Mouse (Mus musculus) lung, embryonic 16.5 days (tissue): ENCODE data around the gene Tomm40l. TPM values are rescaled to one million over a fixed set of nuclear protein-coding genes. Genes with fewer than 3 reads are reported as not detected.

Experiments used
- ATAC-seq: fragments of 200-750 bp; cut with Nextera tagmentation; 2 replicates; pipeline ENCODE4 v1.8.0; 2017; ENCODE audit warnings: low read depth, mild to moderate bottlenecking, moderate library complexity
- H3K27ac ChIP-seq: fragments of 300-500 bp; sonication (generic); 2 replicates; pipeline ENCODE4 v1.5.1; 2014; ENCODE audit warnings: mild to moderate bottlenecking, control low read depth, low read length
- H3K27me3 ChIP-seq: fragments of 300-500 bp; sonication (generic); 2 replicates; pipeline ENCODE4 v1.6.1; 2014; ENCODE audit warnings: low read depth, low read length, mixed read lengths; ENCODE audit not compliant: control insufficient read depth, insufficient read depth
- H3K36me3 ChIP-seq: fragments of 300-500 bp; sonication (generic); 2 replicates; pipeline ENCODE4 v1.6.1; 2014; ENCODE audit warnings: low read length; ENCODE audit not compliant: control insufficient read depth, insufficient read depth
- H3K4me1 ChIP-seq: fragments of 300-500 bp; sonication (generic); replicated peaks from 2 replicates; pipeline ENCODE4 v1.6.1; 2014; ENCODE audit warnings: low read length, mixed read lengths; ENCODE audit not compliant: control insufficient read depth, insufficient read depth
- H3K4me2 ChIP-seq: fragments of 300-500 bp; sonication (generic); 2 replicates; pipeline ENCODE4 v1.6.1; 2014; ENCODE audit warnings: low read depth, low read length, control low read depth
- H3K4me3 ChIP-seq: fragments of 300-500 bp; sonication (generic); 2 replicates; pipeline ENCODE4 v1.5.1; 2014; ENCODE audit warnings: mild to moderate bottlenecking, low read length, control low read depth
- H3K9ac ChIP-seq: fragments of 300-500 bp; sonication (generic); 2 replicates; pipeline ENCODE4 v1.6.1; 2014; ENCODE audit warnings: low read length, control low read depth
- H3K9me3 ChIP-seq: fragments of 300-500 bp; sonication (generic); 2 replicates; pipeline ENCODE4 v1.6.1; 2016; ENCODE audit warnings: low read length; ENCODE audit not compliant: control insufficient read depth
- WGBS: fragments of 180-500 bp; shearing (Covaris S2); extraction: QIAGEN DNeasy Blood & Tissue Kit; methylation state at CpG from one replicate; pipeline ENCODE4 v1.1.7; 2014; 5-methylcytosine and 5-hydroxymethylcytosine counted together
- polyA plus RNA-seq: library from polyadenylated mRNA; unstranded; fragments of >200 nt; fragmentation: Nextera tagmentation; extraction: Ambion mirVana; gene quantifications from 2 replicates; pipeline ENCODE4 v1.2.1, GENCODE M21; 2015

Gene Tomm40l
- polyA plus RNA-seq, 1 experiment from 2014 or later, result 32.0 TPM

DNA sequence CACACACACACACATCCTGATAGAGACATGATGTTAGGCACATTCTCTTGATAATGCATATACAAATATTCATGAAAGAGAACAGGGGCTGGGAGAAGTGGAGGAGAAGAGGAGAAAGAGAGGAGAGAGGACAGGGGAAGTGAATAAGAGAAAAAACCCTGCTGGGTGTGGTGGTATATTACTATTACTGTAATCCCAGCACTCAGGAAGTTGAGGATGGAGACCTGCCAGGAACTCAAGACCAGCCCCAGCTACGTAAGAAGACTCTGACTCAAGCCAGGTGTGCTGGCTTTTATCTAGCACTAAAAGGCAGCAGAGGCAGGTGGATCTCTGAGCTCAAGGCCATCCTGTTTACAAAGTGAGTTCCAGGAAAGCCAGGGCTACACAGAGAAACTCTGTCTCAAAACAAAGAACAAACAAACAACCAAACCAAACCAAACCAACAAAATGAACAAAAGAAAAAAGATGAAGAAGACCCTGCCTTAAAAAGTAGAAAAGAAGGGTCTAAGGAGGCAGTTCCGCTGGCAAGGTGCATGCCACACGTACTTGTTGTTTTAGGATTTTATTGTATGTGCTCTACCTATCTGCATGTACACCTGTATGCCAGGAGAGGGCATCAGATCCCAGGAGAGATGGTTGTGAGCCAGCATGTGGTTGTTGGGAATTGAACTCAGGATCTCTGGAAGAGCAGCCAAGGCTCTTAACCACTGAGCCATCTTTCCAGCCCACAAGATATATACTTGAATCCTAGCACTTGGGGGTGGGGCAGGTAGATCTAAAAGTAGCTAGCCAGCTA, 41.5 kb upstream of the Tomm40l start:
- Histone ChIP-seq H3K4me3 (no peak overlapping the region), H3K27me3 (no peaks in the 10 kb centered on the region), H3K27ac (peak overlapping the region; percentile 92), H3K9ac (no peak overlapping the region), H3K4me1 (peaks cover 31% of the 10 kb centered on the region), H3K36me3 (no peaks in the 10 kb centered on the region), H3K4me2 (no peak overlapping the region), H3K9me3 (no peaks in the 10 kb centered on the region)
- WGBS, result 65% methylated on average over 3 of the region's 3 CpGs
- peak; percentile 5 for ATAC-seq

DNA sequence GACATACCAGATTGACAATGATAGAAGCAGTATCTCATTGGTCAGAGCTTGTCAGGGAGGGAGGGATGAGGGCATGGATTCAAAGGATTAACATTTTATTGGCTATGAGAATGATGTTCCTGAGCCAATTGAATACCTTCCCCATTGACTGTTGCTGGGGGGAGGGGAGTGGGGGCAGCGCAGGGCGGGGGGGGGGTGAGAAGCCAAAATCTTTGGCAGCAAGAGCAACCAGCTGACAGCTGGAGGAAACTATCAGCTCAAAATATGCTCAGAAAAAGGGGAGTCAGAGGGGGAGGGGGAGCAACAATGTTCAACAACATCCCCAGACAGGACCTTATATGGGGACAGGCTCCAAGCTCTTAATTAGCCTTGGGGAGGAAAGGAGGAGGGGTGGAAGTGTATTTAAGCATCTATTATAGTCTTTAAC, 40.9 kb upstream of the Tomm40l start:
- WGBS, result 0% methylated on average over 1 of the region's 2 CpGs

DNA sequence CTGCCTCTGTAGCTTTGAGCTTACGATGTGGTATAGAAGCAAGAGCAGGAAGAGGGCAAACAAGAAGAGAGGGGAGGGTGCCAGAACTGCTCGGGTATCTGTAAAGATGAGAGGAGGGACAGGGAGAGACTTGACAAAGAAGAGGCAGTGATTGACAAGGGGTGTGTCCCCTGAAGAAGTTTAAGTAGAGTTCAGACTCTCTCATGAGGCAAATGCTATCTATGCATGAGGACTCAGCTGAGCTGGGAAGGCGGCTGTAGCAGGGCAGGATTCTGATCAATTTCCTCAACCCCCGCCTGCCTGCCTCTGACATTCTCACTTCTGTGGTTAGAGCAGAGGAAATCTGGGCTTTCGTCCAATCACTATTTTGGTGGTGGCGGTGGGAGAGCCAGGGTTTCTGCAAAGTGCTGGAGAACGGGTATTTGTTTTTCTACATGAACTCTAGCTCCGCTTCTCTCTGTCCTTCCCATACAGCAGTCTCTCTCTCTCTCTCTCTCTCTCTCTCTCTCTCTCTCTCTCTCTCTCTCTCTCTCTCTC, 40.3 kb upstream of the Tomm40l start:
- Histone ChIP-seq H3K27me3 (no peaks in the 10 kb centered on the region), H3K9me3 (no peaks in the 10 kb centered on the region), H3K36me3 (no peaks in the 10 kb centered on the region), H3K9ac (peak overlapping the region; percentile 38; the same call in 1 of the 2 replicates), H3K4me1 (peaks cover 31% of the 10 kb centered on the region), H3K27ac (peak overlapping the region; percentile 97), H3K4me3 (peak overlapping the region; percentile 24), H3K4me2 (peak overlapping the region; percentile 48)
- WGBS, result 1% methylated on average over 8 of the region's 8 CpGs
- peak; percentile 88 for ATAC-seq

More for the DNA sequence above, 40.9 kb upstream of the Tomm40l start:
- Histone ChIP-seq H3K27ac (peak overlapping the region; percentile 97), H3K4me2 (peak overlapping the region; percentile 48; the same call in 1 of the 2 replicates), H3K4me3 (no peak overlapping the region), H3K4me1 (peaks cover 31% of the 10 kb centered on the region), H3K36me3 (no peaks in the 10 kb centered on the region), H3K9ac (no peak overlapping the region), H3K27me3 (no peaks in the 10 kb centered on the region), H3K9me3 (no peaks in the 10 kb centered on the region)
- ATAC-seq, result peak; percentile 93

DNA sequence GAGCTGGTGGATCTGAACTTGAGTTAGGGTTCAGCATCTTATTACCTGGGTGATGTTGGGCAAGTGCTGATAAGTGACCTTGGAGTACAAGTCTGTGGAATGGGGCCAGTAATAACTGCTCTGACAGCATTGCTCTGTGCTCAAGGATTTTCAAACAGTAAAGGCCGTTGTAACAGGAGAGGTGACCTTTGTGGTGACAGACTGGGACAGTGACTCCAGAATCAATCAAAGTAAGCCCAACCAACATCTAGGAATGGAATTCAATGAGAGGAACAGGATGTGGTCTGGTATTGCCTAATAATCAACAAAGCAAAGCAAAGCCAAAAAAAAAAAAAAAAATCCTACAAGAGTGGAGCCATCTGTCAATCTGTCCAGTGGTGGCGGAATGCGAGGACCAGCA, 38.0 kb upstream of the Tomm40l start:
- 35% methylated on average over 3 of the region's 3 CpGs for WGBS
- no peaks in the 10 kb centered on the region for H3K9me3 ChIP-seq
- ATAC-seq, result no peak

DNA sequence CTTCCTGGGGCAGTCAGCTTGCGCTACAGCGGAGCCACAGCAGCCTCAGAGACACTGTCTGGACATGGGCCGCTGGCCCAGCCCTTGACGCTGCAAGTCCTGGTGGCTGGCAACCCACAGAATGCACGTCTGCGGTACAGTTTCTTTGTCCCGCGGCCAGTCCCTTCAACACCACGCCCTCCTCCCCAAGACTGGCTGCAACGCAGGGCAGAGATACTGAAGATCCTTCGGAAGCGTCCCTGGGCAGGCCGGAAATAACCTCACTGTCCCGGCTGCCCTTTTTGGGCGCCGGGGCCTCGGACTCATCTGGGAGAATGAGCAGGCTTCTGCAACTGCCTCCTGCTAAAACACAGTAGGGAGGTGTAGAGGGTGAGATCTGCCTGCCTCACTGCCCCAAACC, 36.6 kb upstream of the Tomm40l start:
- no peaks in the 10 kb centered on the region for H3K27me3 ChIP-seq
- H3K9me3 ChIP-seq, result no peaks in the 10 kb centered on the region
- no peak for ATAC-seq
- no peak overlapping the region for H3K9ac ChIP-seq
- peaks cover 31% of the 10 kb centered on the region for H3K4me1 ChIP-seq
- no peaks in the 10 kb centered on the region for H3K36me3 ChIP-seq
- 76% methylated on average over 17 of the region's 17 CpGs for WGBS
- no peak overlapping the region for H3K4me2 ChIP-seq
- H3K27ac ChIP-seq, result no peak overlapping the region
- no peak overlapping the region for H3K4me3 ChIP-seq

More for the DNA sequence above, 38.0 kb upstream of the Tomm40l start:
- Histone ChIP-seq H3K36me3 (no peaks in the 10 kb centered on the region), H3K27ac (peak overlapping the region; percentile 4; the same call in 1 of the 2 replicates), H3K9ac (no peak overlapping the region), H3K4me3 (no peak overlapping the region), H3K4me1 (peaks cover 31% of the 10 kb centered on the region), H3K27me3 (no peaks in the 10 kb centered on the region), H3K4me2 (no peak overlapping the region)

DNA sequence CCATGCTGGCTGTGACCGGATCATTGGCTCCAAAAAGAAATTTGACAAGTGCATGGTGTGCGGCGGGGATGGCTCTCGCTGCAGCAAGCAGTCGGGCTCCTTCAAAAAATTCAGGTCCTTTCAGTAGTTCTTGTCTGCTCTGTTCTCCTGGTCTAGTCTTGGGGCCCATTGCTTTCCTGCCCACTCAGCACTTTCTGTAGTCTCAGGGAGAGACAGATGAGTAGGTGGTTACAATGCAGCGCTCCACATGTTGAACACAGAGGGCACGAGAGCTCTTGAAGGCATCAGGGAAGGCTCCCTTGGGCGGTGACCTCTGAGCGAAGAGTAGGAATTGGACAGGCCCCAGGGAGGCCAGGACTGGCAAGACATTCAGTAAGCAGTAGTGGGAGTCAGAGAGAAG, 35.5 kb upstream of the Tomm40l start:
- no peak for ATAC-seq
- Histone ChIP-seq H3K4me1 (peaks cover 27% of the 10 kb centered on the region), H3K4me2 (no peak overlapping the region), H3K9me3 (no peaks in the 10 kb centered on the region), H3K9ac (no peak overlapping the region), H3K27ac (no peak overlapping the region), H3K36me3 (no peaks in the 10 kb centered on the region), H3K4me3 (no peak overlapping the region), H3K27me3 (no peaks in the 10 kb centered on the region)
- 81% methylated on average over 9 of the region's 9 CpGs for WGBS

DNA sequence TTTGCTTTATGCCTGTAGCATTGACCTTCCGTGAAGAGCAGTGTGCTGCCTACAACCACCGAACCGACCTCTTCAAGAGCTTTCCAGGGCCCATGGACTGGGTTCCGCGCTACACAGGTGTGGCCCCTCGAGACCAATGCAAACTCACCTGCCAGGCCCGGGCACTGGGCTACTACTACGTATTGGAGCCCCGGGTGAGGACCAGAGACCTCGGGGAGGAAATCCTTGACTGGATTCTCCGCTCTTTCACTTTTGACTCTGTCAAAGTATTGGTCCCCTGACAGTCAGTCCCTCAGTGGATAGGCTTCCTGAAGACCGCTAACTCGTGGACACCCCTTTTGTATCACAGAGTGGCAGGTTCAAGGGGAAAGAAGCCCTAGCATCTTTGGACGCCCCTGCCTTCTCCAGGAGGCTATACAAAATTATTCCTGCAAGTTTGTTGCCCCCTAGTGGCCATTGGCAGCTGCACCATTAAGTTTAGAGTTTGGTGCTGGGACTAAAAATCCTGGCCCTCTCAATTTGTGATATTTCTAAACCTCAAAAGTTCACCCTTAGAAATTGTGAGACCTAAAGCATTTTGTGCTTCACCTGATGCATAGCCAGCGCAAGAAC, 34.7 kb upstream of the Tomm40l start:
- H3K27ac ChIP-seq, result no peak overlapping the region
- H3K4me1 ChIP-seq, result peaks cover 24% of the 10 kb centered on the region
- 56% methylated on average over 15 of the region's 15 CpGs for WGBS
- H3K4me3 ChIP-seq, result no peak overlapping the region
- H3K9me3 ChIP-seq, result no peaks in the 10 kb centered on the region
- no peak overlapping the region for H3K9ac ChIP-seq
- no peaks in the 10 kb centered on the region for H3K36me3 ChIP-seq
- H3K27me3 ChIP-seq, result no peaks in the 10 kb centered on the region
- H3K4me2 ChIP-seq, result no peak overlapping the region
- no peak for ATAC-seq

DNA sequence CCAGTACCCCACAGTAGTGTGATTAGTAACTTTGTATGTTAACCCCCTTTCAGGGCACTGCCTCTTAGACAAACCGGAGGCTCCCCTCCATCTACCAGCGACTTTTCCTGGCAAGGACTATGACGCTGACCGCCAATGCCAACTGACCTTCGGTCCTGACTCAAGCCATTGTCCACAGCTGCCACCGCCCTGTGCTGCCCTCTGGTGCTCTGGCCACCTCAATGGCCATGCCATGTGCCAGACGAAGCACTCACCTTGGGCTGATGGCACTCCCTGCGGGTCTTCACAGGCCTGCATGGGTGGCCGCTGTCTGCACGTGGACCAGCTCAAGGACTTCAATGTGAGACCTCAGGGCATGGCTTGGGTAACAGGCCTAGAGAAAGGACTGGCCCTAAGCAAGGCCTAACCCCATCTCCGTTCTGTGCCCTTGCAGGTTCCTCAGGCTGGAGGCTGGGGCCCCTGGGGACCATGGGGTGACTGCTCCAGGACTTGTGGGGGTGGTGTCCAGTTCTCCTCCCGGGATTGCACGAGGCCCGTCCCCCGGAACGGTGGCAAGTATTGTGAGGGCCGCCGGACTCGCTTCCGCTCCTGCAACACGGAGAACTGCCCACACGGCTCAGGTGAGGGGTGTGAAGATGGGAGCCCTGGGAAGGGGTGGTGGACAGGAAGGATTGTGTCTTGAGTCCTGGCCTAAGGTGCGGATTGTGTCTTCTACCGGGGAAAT, 33.9 kb upstream of the Tomm40l start:
- H3K4me2 ChIP-seq, result no peak overlapping the region
- no peaks in the 10 kb centered on the region for H3K27me3 ChIP-seq
- H3K36me3 ChIP-seq, result no peaks in the 10 kb centered on the region
- no peaks in the 10 kb centered on the region for H3K9me3 ChIP-seq
- no peak overlapping the region for H3K27ac ChIP-seq
- no peak overlapping the region for H3K9ac ChIP-seq
- 86% methylated on average over 24 of the region's 24 CpGs for WGBS
- H3K4me1 ChIP-seq, result peaks cover 22% of the 10 kb centered on the region
- no peak overlapping the region for H3K4me3 ChIP-seq
- ATAC-seq, result no peak

DNA sequence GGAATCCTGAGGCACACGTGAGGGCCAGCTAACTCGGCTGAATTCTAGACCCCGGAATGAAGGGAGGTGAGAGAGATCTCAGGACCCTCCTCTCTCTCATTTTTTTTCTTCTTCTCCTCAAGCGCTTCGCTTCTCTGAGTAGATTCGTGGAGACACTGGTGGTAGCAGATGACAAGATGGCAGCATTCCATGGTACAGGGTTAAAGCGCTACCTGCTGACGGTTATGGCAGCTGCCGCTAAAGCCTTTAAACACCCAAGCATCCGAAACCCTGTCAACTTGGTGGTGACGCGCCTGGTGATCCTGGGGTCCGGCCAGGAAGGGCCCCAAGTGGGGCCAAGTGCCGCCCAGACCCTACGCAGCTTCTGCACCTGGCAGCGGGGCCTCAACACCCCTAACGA, 30.1 kb upstream of the Tomm40l start:
- Histone ChIP-seq H3K36me3 (no peaks in the 10 kb centered on the region), H3K27me3 (no peaks in the 10 kb centered on the region), H3K9ac (peak overlapping the region; percentile 34), H3K4me2 (peak overlapping the region; percentile 60; the same call in 1 of the 2 replicates), H3K4me1 (peaks cover 39% of the 10 kb centered on the region), H3K4me3 (0 out of 2 replicates have a peak overlapping the region, but pooled peaks have one; percentile 42), H3K9me3 (no peaks in the 10 kb centered on the region), H3K27ac (peak overlapping the region; percentile 96)
- 44% methylated on average over 17 of the region's 17 CpGs for WGBS
- ATAC-seq, result no peak
